Mouse (Mus musculus) heart, embryonic 16.5 days (tissue): ENCODE data around the gene Vinac1. TPM values are rescaled to one million over a fixed set of nuclear protein-coding genes. Genes with fewer than 3 reads are reported as not detected.
A peak's percentile ranks its signal among the peaks of the same experiment; 100 is the strongest.

Experiments used
- ATAC-seq: fragments of 200-750 bp; cut with Nextera tagmentation; replicated peaks from 2 replicates; pipeline ENCODE4 v1.8.0; 2017; ENCODE audit warnings: moderate number of reproducible peaks; ENCODE audit not compliant: insufficient read depth, low FRiP score; ENCODE audit errors: extremely low read depth
- H3K27ac ChIP-seq: fragments of 300-500 bp; sonication (generic); 2 replicates; pipeline ENCODE4 v1.5.1; 2014; ENCODE audit warnings: mild to moderate bottlenecking, low read length, control low read depth, moderate library complexity
- H3K27me3 ChIP-seq: fragments of 300-500 bp; sonication (generic); 2 replicates; pipeline ENCODE4 v1.6.1; 2014; ENCODE audit warnings: low read length, mixed read lengths; ENCODE audit not compliant: control insufficient read depth, insufficient read depth
- H3K36me3 ChIP-seq: fragments of 300-500 bp; sonication (generic); 2 replicates; pipeline ENCODE4 v1.6.1; 2014; ENCODE audit not compliant: control insufficient read depth, insufficient read depth
- H3K4me1 ChIP-seq: fragments of 300-500 bp; sonication (generic); 2 replicates; pipeline ENCODE4 v1.6.1; 2014; ENCODE audit warnings: low read length, mixed read lengths; ENCODE audit not compliant: control insufficient read depth, insufficient read depth
- H3K4me2 ChIP-seq: fragments of 300-500 bp; sonication (generic); 2 replicates; pipeline ENCODE4 v1.6.1; 2014; ENCODE audit warnings: low read depth, mild to moderate bottlenecking, control low read depth, low read length
- H3K4me3 ChIP-seq: fragments of 300-500 bp; sonication (generic); 2 replicates; pipeline ENCODE4 v1.5.1; 2014; ENCODE audit warnings: mild to moderate bottlenecking, control low read depth, low read length
- H3K9ac ChIP-seq: fragments of 300-500 bp; sonication (generic); 2 replicates; pipeline ENCODE4 v1.6.1; 2014; ENCODE audit warnings: low read length, control low read depth
- H3K9me3 ChIP-seq: fragments of 300-500 bp; sonication (generic); replicated peaks from 2 replicates; pipeline ENCODE4 v1.6.1; 2016; ENCODE audit warnings: low read length; ENCODE audit not compliant: control insufficient read depth
- WGBS: fragments of 180-500 bp; shearing (Covaris S2); extraction: QIAGEN DNeasy Blood & Tissue Kit; methylation state at CpG from one replicate; pipeline ENCODE4 v1.1.7; 2014; 5-methylcytosine and 5-hydroxymethylcytosine counted together
- polyA plus RNA-seq: library from polyadenylated mRNA; unstranded; fragments of >200 nt; fragmentation: Nextera tagmentation; extraction: Ambion mirVana; gene quantifications from 2 replicates; pipeline ENCODE4 v1.2.1, GENCODE M21; 2015

Vinac1 gene
- polyA plus RNA-seq, 1 experiment from 2014 or later: 0.09 TPM

DNA sequence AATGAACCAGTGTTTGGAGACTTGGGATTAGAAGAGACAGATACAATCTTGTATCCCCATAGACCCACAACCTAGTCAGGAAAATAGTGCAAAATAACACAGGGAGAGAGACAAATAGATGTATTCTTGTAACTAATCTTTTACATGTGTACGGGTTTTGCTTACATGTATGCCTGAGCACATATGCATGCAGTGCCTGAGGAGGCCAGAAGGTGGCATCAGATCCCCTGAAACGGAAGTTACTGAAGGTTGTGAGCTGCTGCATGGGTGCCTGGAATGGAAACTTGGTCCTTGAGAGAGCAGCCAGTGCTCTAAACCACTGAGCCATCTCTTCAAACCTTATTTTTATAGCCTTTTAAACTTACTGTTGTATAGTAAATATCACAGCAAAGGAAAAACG lies 30.3 kb upstream of the Vinac1 start:
- H3K4me3 ChIP-seq: no peak overlapping the region
- no peaks in the 10 kb centered on the region for H3K9me3 ChIP-seq
- no peak overlapping the region for H3K27ac ChIP-seq
- H3K9ac ChIP-seq: no peak overlapping the region
- no peaks in the 10 kb centered on the region for H3K27me3 ChIP-seq
- H3K4me2 ChIP-seq: no peak overlapping the region
- peaks cover 22% of the 10 kb centered on the region for H3K36me3 ChIP-seq
- no peaks in the 10 kb centered on the region for H3K4me1 ChIP-seq
- no peak for ATAC-seq
- WGBS: 87% methylated on average over 3 of the region's 3 CpGs

GRCm38 (mm10) chr2:129070296-129070695 lies 22.3 kb upstream of the Vinac1 start:
- WGBS: 81% methylated on average over 3 of the region's 3 CpGs
- H3K27me3 ChIP-seq: no peaks in the 10 kb centered on the region
- ATAC-seq: no peak
- no peak overlapping the region for H3K4me2 ChIP-seq
- peaks cover 3% of the 10 kb centered on the region; the same call in 1 of the 2 replicates for H3K36me3 ChIP-seq
- peaks cover 8% of the 10 kb centered on the region for H3K4me1 ChIP-seq
- no peaks in the 10 kb centered on the region for H3K9me3 ChIP-seq
- H3K27ac ChIP-seq: no peak overlapping the region
- no peak overlapping the region for H3K4me3 ChIP-seq
- no peak overlapping the region for H3K9ac ChIP-seq

- peak; percentile 73 for ATAC-seq
- WGBS: under 1% methylated on average over 20 of the region's 20 CpGs
- Histone ChIP-seq H3K27me3 (no peaks in the 10 kb centered on the region), H3K36me3 (peaks cover 3% of the 10 kb centered on the region; the same call in 1 of the 2 replicates), H3K9ac (peak overlapping the region; percentile 88), H3K27ac (peak overlapping the region; percentile 61), H3K4me1 (peaks cover 9% of the 10 kb centered on the region), H3K9me3 (no peaks in the 10 kb centered on the region), H3K4me2 (peak overlapping the region; percentile 71), H3K4me3 (peak overlapping the region; percentile 82)
These were observed 18.4 kb upstream of the Vinac1 start for GRCm38 (mm10) chr2:129066326-129066725.

DNA sequence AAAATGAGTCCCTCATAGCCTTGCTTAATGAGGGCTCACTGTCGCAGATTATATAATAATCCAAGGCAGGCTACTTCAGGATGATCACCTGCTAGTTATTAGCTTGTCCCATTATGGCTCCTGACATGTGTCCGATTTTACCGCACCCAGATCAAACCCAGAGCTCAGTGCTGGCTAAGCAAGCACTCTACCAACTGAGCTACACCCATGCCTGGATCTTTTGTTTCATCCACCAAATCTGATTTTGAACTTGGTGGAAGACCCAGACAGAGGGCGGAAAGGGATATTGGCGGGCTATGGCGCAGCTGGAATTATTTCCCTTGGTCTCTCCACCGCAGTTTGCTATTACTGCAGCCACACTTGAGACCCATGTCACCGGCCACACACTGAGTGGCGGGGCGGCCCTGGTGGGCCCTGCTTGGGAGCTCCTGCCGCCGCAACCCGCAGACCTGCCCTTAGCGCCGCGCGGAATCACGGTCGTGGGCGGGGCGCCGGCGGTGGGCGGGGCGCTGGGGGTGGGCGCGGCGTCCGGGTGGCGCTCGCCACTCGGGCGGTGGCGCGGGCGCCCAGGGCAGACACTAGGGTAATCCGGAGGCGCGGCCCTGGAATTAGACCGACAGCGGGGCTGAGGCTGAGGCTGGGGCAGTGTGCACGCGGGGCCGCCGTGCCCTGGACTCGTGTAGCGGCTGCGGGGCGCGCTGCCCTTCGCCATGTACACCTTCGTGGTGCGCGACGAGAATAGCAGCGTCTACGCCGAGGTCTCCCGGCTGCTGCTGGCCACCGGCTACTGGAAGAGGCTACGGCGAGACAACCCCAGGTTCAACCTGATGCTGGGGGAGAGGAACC lies 17.7 kb upstream of the Vinac1 start, which contains the start of gene Ttl:
TSS of gene Ttl (plus strand) at position 506 of the 846 bp plus-strand sequence.
- Histone ChIP-seq H3K9ac (peak within 1 kb of the TSS; percentile 88), H3K9me3 (no peaks in the 10 kb centered on the region), H3K4me2 (peak within 1 kb of the TSS; percentile 71), H3K27ac (peak within 1 kb of the TSS; percentile 61), H3K4me1 (peaks cover 9% of the 10 kb centered on the region), H3K4me3 (peak within 1 kb of the TSS; percentile 82), H3K27me3 (no peaks in the 10 kb centered on the region), H3K36me3 (peaks cover 3% of the 10 kb centered on the region; the same call in 1 of the 2 replicates)
- peak; percentile 96 for ATAC-seq
- 1% methylated on average over 62 of the region's 62 CpGs for WGBS

DNA sequence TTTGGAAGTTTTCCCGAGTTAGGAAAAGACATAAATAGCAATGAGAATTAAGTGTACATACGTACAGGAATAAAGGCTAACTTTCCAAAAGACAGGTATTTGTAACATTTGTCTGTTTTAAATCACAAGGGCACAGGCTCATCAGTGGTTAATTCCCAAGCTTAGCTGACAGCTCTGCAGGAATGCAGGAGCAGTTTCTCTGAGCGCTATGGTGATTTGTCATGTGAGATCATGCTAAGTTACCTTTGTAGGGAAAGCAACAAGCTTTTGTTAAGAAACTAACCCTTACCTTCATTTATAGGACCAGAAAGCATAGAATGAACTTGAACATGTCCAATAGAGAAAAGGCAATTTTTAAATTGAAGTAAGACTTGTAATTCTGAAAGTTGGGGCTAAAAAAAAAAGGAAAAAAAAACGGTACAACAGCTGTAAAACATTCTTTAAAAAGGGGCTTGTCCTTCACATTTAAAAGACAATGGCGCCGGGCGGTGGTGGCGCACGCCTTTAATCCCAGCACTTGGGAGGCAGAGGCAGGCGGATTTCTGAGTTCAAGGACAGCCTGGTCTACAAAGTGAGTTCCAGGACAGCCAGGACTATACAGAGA lies 13.6 kb upstream of the Vinac1 start:
- Histone ChIP-seq H3K27ac (no peak overlapping the region), H3K9ac (no peak overlapping the region), H3K36me3 (no peaks in the 10 kb centered on the region), H3K27me3 (no peaks in the 10 kb centered on the region), H3K4me3 (no peak overlapping the region), H3K9me3 (peaks cover 6% of the 10 kb centered on the region), H3K4me1 (peaks cover 3% of the 10 kb centered on the region), H3K4me2 (no peak overlapping the region)
- WGBS: 63% methylated on average over 10 of the region's 10 CpGs
- no peak for ATAC-seq

DNA sequence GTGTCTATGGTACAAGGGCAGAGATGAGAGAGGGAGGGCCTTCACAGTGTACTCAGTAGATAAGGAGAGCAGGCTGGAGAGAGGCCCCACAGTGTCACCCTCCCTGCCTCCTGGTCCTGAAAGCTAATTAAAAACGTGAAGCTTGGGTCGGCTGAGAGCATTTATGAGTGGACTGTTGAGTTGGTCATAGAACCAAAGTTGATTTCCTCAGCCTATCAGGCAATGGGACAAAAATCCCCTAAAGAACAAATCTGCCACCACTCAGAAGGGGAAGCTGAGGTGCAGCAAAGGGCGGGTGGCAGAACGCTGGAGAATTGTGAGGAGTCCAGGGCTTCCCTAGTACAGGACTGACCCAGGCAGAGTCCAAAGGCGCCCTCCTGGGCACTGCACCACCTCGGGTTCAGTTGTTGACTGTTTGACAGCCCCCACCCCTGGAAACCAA lies 10.0 kb upstream of the Vinac1 start:
- H3K27me3 ChIP-seq: no peaks in the 10 kb centered on the region
- no peak for ATAC-seq

GRCm38 (mm10) chr2:129057256-129057655 lies 9.3 kb upstream of the Vinac1 start:
- Histone ChIP-seq H3K27me3 (no peaks in the 10 kb centered on the region), H3K4me1 (no peaks in the 10 kb centered on the region)
- 87% methylated on average over 8 of the region's 8 CpGs for WGBS

More for the DNA sequence above, 10.0 kb upstream of the Vinac1 start:
- Histone ChIP-seq H3K4me2 (no peak overlapping the region), H3K9ac (no peak overlapping the region), H3K4me1 (no peaks in the 10 kb centered on the region), H3K9me3 (peaks cover 9% of the 10 kb centered on the region), H3K27ac (no peak overlapping the region), H3K4me3 (no peak overlapping the region), H3K36me3 (no peaks in the 10 kb centered on the region)
- WGBS: 84% methylated on average over 6 of the region's 6 CpGs

DNA sequence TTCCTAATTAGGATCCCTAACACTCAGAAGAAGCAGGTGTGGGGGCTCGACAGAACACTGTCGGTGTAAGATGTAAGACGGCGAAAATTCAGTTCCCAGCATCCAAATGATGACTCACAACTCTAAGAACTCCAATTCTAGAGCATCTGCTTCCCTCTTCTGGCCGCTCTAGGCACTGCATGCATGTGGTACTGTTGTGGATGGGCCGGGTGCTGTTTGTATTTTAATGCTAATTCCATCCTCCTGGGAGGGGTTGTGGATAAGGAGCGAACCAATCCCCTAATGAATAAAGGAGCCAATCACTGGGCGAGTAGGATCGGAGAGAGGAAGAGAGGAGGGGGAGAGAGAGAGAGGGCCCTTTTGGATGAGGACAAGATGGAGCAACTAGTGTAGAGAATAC lies 8.6 kb upstream of the Vinac1 start:
- Histone ChIP-seq H3K9ac (no peak overlapping the region), H3K4me2 (no peak overlapping the region), H3K36me3 (no peaks in the 10 kb centered on the region), H3K27ac (no peak overlapping the region), H3K9me3 (peaks cover 9% of the 10 kb centered on the region), H3K4me3 (no peak overlapping the region), H3K4me1 (no peaks in the 10 kb centered on the region), H3K27me3 (no peaks in the 10 kb centered on the region)
- WGBS: 48% methylated on average over 9 of the region's 9 CpGs
- no peak for ATAC-seq

More at GRCm38 (mm10) chr2:129057256-129057655, 9.3 kb upstream of the Vinac1 start:
- Histone ChIP-seq H3K27ac (no peak overlapping the region), H3K9ac (no peak overlapping the region), H3K36me3 (no peaks in the 10 kb centered on the region), H3K4me3 (no peak overlapping the region), H3K4me2 (no peak overlapping the region), H3K9me3 (peaks cover 9% of the 10 kb centered on the region)
- ATAC-seq: no peak

DNA sequence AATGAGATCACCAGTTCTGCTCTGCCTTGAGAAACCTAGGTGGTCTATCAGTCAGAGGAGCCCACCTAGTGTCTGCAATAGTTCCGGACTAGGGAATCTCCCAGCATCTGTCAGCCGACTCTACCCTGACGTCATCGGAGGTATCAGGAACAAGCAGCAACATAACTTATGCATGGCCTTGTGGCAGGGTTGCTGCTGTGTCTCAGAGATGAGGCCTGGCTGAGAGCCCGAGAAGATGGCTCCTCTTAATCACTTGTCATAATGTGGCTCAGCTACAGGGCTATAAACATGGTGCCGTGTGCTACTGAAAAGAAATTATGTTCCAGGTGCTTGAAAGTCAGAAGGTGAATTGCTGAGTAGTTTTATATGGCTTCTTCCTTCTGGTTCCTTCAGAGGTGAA lies 7.8 kb upstream of the Vinac1 start:
- H3K4me2 ChIP-seq: no peak overlapping the region
- H3K27me3 ChIP-seq: no peaks in the 10 kb centered on the region
- H3K36me3 ChIP-seq: no peaks in the 10 kb centered on the region
- ATAC-seq: no peak
- H3K9me3 ChIP-seq: peaks cover 9% of the 10 kb centered on the region
- WGBS: 83% methylated on average over 6 of the region's 6 CpGs
- no peak overlapping the region for H3K9ac ChIP-seq
- no peaks in the 10 kb centered on the region for H3K4me1 ChIP-seq
- no peak overlapping the region for H3K27ac ChIP-seq
- no peak overlapping the region for H3K4me3 ChIP-seq
